Mouse (Mus musculus): ENCODE results near the gene Tmem254c. TPM values are rescaled to one million over a fixed set of nuclear protein-coding genes. Genes with fewer than 3 reads are reported as not detected.
"Not testable (repeated sequence)": the region's sequence is repeated elsewhere in the genome, so short reads cannot be mapped to it uniquely, and the experiment has no call there.

The Tmem254c gene
- polyA plus RNA-seq (2012; ENCODE audit: insufficient read depth, low replicate concordance): 10.8 and 15.7 TPM in 2 replicates

GRCm38 (mm10) chr14:26067325-26067633 is at the start of gene Tmem254c:
Gene Tmem254c, minus strand, starts transcription at chr14:26067355.
- H3K27me3 ChIP-seq (replicated peaks); H3K4me3 ChIP-seq (replicated peaks); H3K9me3 ChIP-seq; H3K36me3 ChIP-seq (replicated peaks; ENCODE audit: low read length); H3K4me1 ChIP-seq: not testable (repeated sequence)

GRCm38 (mm10) chr14:26097622-26098021 is 30.5 kb upstream of the Tmem254c start:
- H3K4me1 ChIP-seq; H3K36me3 ChIP-seq (replicated peaks; ENCODE audit: low read length); H3K9me3 ChIP-seq; H3K4me3 ChIP-seq (replicated peaks); H3K27me3 ChIP-seq (replicated peaks): not testable (repeated sequence)

- not testable (repeated sequence) for H3K27me3 ChIP-seq (replicated peaks); H3K4me1 ChIP-seq; H3K36me3 ChIP-seq (replicated peaks; ENCODE audit: low read length); H3K9me3 ChIP-seq; H3K4me3 ChIP-seq (replicated peaks)
These were observed 14.8 kb upstream of the Tmem254c start, which contains the start of gene Cphx3 for GRCm38 (mm10) chr14:26081997-26082396. Gene Cphx3, plus strand, starts transcription at chr14:26082297.

- not testable (repeated sequence) for H3K36me3 ChIP-seq (replicated peaks; ENCODE audit: low read length); H3K4me3 ChIP-seq (replicated peaks); H3K4me1 ChIP-seq; H3K9me3 ChIP-seq; H3K27me3 ChIP-seq (replicated peaks)
These were observed 14.1 kb upstream of the Tmem254c start, which contains the start of gene Cphx2 for GRCm38 (mm10) chr14:26081216-26081615. Gene Cphx2, plus strand, starts transcription at chr14:26081516.

- not testable (repeated sequence) for H3K36me3 ChIP-seq (replicated peaks; ENCODE audit: low read length); H3K9me3 ChIP-seq; H3K4me1 ChIP-seq; H3K4me3 ChIP-seq (replicated peaks); H3K27me3 ChIP-seq (replicated peaks)
These were observed 9.7 kb upstream of the Tmem254c start for GRCm38 (mm10) chr14:26076620-26077390.

- H3K4me3 ChIP-seq (replicated peaks); H3K9me3 ChIP-seq; H3K36me3 ChIP-seq (replicated peaks; ENCODE audit: low read length); H3K27me3 ChIP-seq (replicated peaks); H3K4me1 ChIP-seq: not testable (repeated sequence)
These were observed 406 bp downstream of the Tmem254c start for GRCm38 (mm10) chr14:26066574-26067324.

- not testable (repeated sequence) for H3K36me3 ChIP-seq (replicated peaks; ENCODE audit: low read length); H3K27me3 ChIP-seq (replicated peaks); H3K4me3 ChIP-seq (replicated peaks); H3K4me1 ChIP-seq; H3K9me3 ChIP-seq
These were observed 7.8 kb downstream of the Tmem254c start for GRCm38 (mm10) chr14:26059362-26059761.

GRCm38 (mm10) chr14:26058184-26058583 is 9.0 kb downstream of the Tmem254c start:
- H3K27me3 ChIP-seq (replicated peaks); H3K4me1 ChIP-seq; H3K9me3 ChIP-seq: not testable (repeated sequence)

GRCm38 (mm10) chr14:26048767-26049166 is 18.4 kb downstream of the Tmem254c start:
- not testable (repeated sequence) for H3K9me3 ChIP-seq; H3K4me3 ChIP-seq (replicated peaks); H3K27me3 ChIP-seq (replicated peaks); H3K4me1 ChIP-seq; H3K36me3 ChIP-seq (replicated peaks; ENCODE audit: low read length)

More at GRCm38 (mm10) chr14:26058184-26058583, 9.0 kb downstream of the Tmem254c start:
- H3K36me3 ChIP-seq (replicated peaks; ENCODE audit: low read length); H3K4me3 ChIP-seq (replicated peaks): not testable (repeated sequence)

GRCm38 (mm10) chr14:26047026-26047425 is 20.1 kb downstream of the Tmem254c start:
- not testable (repeated sequence) for H3K36me3 ChIP-seq (replicated peaks; ENCODE audit: low read length); H3K27me3 ChIP-seq (replicated peaks); H3K4me1 ChIP-seq; H3K4me3 ChIP-seq (replicated peaks); H3K9me3 ChIP-seq

GRCm38 (mm10) chr14:26045007-26045406 is 22.1 kb downstream of the Tmem254c start:
- not testable (repeated sequence) for H3K4me3 ChIP-seq (replicated peaks); H3K4me1 ChIP-seq; H3K36me3 ChIP-seq (replicated peaks; ENCODE audit: low read length); H3K9me3 ChIP-seq; H3K27me3 ChIP-seq (replicated peaks)

- not testable (repeated sequence) for H3K4me3 ChIP-seq (replicated peaks); H3K4me1 ChIP-seq; H3K9me3 ChIP-seq; H3K27me3 ChIP-seq (replicated peaks); H3K36me3 ChIP-seq (replicated peaks; ENCODE audit: low read length)
These were observed 24.5 kb downstream of the Tmem254c start, which contains the start of gene Gm9780 for GRCm38 (mm10) chr14:26042611-26043010. Gene Gm9780, minus strand, starts transcription at chr14:26042711.

GRCm38 (mm10) chr14:26035439-26035838 is 31.7 kb downstream of the Tmem254c start:
- H3K27me3 ChIP-seq (replicated peaks); H3K4me1 ChIP-seq; H3K36me3 ChIP-seq (replicated peaks; ENCODE audit: low read length); H3K4me3 ChIP-seq (replicated peaks); H3K9me3 ChIP-seq: not testable (repeated sequence)

GRCm38 (mm10) chr14:26034364-26034763 is 32.8 kb downstream of the Tmem254c start:
- H3K36me3 ChIP-seq (replicated peaks; ENCODE audit: low read length); H3K27me3 ChIP-seq (replicated peaks); H3K4me1 ChIP-seq; H3K9me3 ChIP-seq; H3K4me3 ChIP-seq (replicated peaks): not testable (repeated sequence)

- not testable (repeated sequence) for H3K4me1 ChIP-seq; H3K36me3 ChIP-seq (replicated peaks; ENCODE audit: low read length); H3K27me3 ChIP-seq (replicated peaks); H3K9me3 ChIP-seq; H3K4me3 ChIP-seq (replicated peaks)
These were observed 41.5 kb downstream of the Tmem254c start for GRCm38 (mm10) chr14:26025653-26026052.

GRCm38 (mm10) chr14:26022831-26023230 is 44.3 kb downstream of the Tmem254c start:
- H3K27me3 ChIP-seq (replicated peaks); H3K4me1 ChIP-seq; H3K36me3 ChIP-seq (replicated peaks; ENCODE audit: low read length); H3K4me3 ChIP-seq (replicated peaks); H3K9me3 ChIP-seq: not testable (repeated sequence)

Measured in megakaryocyte, embryonic 14.5 days (primary cell).